Mouse (Mus musculus) liver, adult 2 months (tissue): Measurements from ENCODE around the gene Hapln1. TPM values are rescaled to one million over a fixed set of nuclear protein-coding genes. Genes with fewer than 3 reads are reported as not detected.
A peak's percentile ranks its signal among the peaks of the same experiment; 100 is the strongest.

Source experiments
- DNase-seq: peaks from one replicate; pipeline ENCODE4 v3.0.0-alpha.2; 2011; ENCODE audit warnings: low read depth, low spot score; ENCODE audit errors: extremely low read depth
- H3K27ac ChIP-seq: fragments of 200-500 bp; replicated peaks from 2 replicates; pipeline ENCODE4 v1.5.1; 2012; ENCODE audit warnings: low read depth, mild to moderate bottlenecking, control low read depth, inconsistent platforms, low read length; ENCODE audit not compliant: insufficient read depth
- H3K27me3 ChIP-seq: fragments of 200-500 bp; 2 replicates; pipeline ENCODE4 v1.6.1; 2012; ENCODE audit warnings: mild to moderate bottlenecking, moderate library complexity, low read length, inconsistent platforms; ENCODE audit not compliant: control insufficient read depth, insufficient read depth
- H3K36me3 ChIP-seq: fragments of 200-500 bp; 2 replicates; pipeline ENCODE4 v1.6.1; 2012; ENCODE audit warnings: low read length, inconsistent platforms; ENCODE audit not compliant: control insufficient read depth, insufficient read depth
- H3K4me1 ChIP-seq: fragments of 200-500 bp; 2 replicates; pipeline ENCODE4 v1.6.1; 2011; ENCODE audit warnings: low read length; ENCODE audit not compliant: control insufficient read depth, insufficient read depth
- H3K4me3 ChIP-seq: fragments of 200-500 bp; 2 replicates; pipeline ENCODE4 v1.5.1; 2011; ENCODE audit warnings: low read depth, mild to moderate bottlenecking, control low read depth, low read length, moderate library complexity; ENCODE audit not compliant: insufficient read depth
- H3K79me2 ChIP-seq: fragments of 200-500 bp; 2 replicates; pipeline ENCODE4 v1.6.1; 2012; ENCODE audit warnings: inconsistent platforms, mild to moderate bottlenecking, low read length, moderate library complexity; ENCODE audit not compliant: control insufficient read depth, insufficient read depth
- H3K9ac ChIP-seq: fragments of 200-500 bp; 2 replicates; pipeline ENCODE4 v1.6.1; 2012; ENCODE audit warnings: low read depth, mild to moderate bottlenecking, control low read depth, inconsistent platforms, low read length
- CTCF ChIP-seq: fragments of 200-500 bp; IDR thresholded peaks from 2 replicates; pipeline ENCODE4 v1.5.1; 2011; ENCODE audit warnings: low read depth, low read length, control low read depth
- POLR2A ChIP-seq: fragments of 200-500 bp; IDR thresholded peaks from 2 replicates; pipeline ENCODE4 v1.6.1; 2011; ENCODE audit warnings: low read length, control low read depth; ENCODE audit not compliant: insufficient read depth; ENCODE audit errors: extremely low read depth
- WGBS: fragments of 180-500 bp; shearing (Covaris S2); methylation state at CpG from one replicate; pipeline ENCODE4 v1.1.7; 2018; 5-methylcytosine and 5-hydroxymethylcytosine counted together
- polyA plus RNA-seq: library from polyadenylated mRNA; depleted of rRNA; stranded (reverse); fragments of >200 nt; gene quantifications from 2 replicates; pipeline ENCODE4 v1.2.3, GENCODE M21; 2012
- total RNA-seq: library from RNA; depleted of rRNA; stranded (reverse); fragments of >200 nt; gene quantifications from 2 replicates; pipeline ENCODE4 v1.2.3, GENCODE M21; 2014

The Hapln1 gene
- total and polyA plus RNA-seq, 2 experiments = 0.02 to 0.92 TPM

- 63% methylated on average over 1 of the region's 1 CpGs for WGBS
- TF ChIP-seq CTCF = no peak
- TF ChIP-seq POLR2A = no peak
- Histone ChIP-seq H3K27ac (no peak overlapping the region), H3K36me3 (no peaks in the 10 kb centered on the region), H3K27me3 (no peaks in the 10 kb centered on the region), H3K4me1 (no peaks in the 10 kb centered on the region), H3K4me3 (no peak overlapping the region), H3K9ac (no peak overlapping the region), H3K79me2 (no peaks in the 10 kb centered on the region)
- no peak for DNase-seq
Observed at GRCm38 (mm10) chr13:89528716-89529115, 10.9 kb upstream of the Hapln1 start.

- no peak for TF ChIP-seq CTCF
- Histone ChIP-seq H3K4me3 (no peak overlapping the region), H3K4me1 (no peaks in the 10 kb centered on the region), H3K27ac (no peak overlapping the region), H3K9ac (no peak overlapping the region), H3K36me3 (no peaks in the 10 kb centered on the region), H3K79me2 (no peaks in the 10 kb centered on the region), H3K27me3 (no peaks in the 10 kb centered on the region)
- 71% methylated on average over 2 of the region's 2 CpGs for WGBS
- no peak for DNase-seq
Observed at GRCm38 (mm10) chr13:89530386-89530785, 9.2 kb upstream of the Hapln1 start.

DNA sequence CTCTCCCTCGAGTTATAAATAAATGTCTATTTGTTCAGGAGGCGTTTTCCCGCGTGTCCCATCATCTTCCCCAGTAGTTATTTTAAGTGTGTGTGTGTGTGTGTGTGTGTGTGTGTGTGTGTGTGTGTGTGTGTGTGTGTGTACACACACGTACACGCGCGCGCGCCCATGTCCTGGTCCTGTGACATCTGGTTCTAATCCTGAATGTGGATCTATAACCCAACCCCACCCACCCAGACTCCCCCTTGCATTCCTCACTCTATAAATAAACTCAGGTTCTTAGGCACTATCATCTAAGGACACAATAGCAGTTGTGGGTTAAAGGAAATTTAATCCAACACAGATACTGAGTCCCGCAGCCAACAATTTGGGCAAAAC, 280 bp downstream of the Hapln1 start:
- H3K27ac ChIP-seq = no peak overlapping the region
- H3K79me2 ChIP-seq = no peaks in the 10 kb centered on the region
- H3K36me3 ChIP-seq = no peaks in the 10 kb centered on the region
- no peak overlapping the region for H3K4me3 ChIP-seq
- TF ChIP-seq CTCF = no peak
- no peak for TF ChIP-seq POLR2A
- 43% methylated on average over 11 of the region's 11 CpGs for WGBS
- no peaks in the 10 kb centered on the region for H3K4me1 ChIP-seq
- no peak overlapping the region for H3K9ac ChIP-seq
- DNase-seq = no peak
- peaks cover 3% of the 10 kb centered on the region; the same call in 1 of the 2 replicates for H3K27me3 ChIP-seq

- peaks cover 3% of the 10 kb centered on the region; the same call in 1 of the 2 replicates for H3K27me3 ChIP-seq
- no peak overlapping the region for H3K9ac ChIP-seq
- H3K79me2 ChIP-seq = no peaks in the 10 kb centered on the region
- H3K36me3 ChIP-seq = no peaks in the 10 kb centered on the region
- no peaks in the 10 kb centered on the region for H3K4me1 ChIP-seq
- no peak for TF ChIP-seq CTCF
- TF ChIP-seq POLR2A = no peak
- no peak for DNase-seq
- H3K4me3 ChIP-seq = no peak overlapping the region
- no peak overlapping the region for H3K27ac ChIP-seq
- 63% methylated on average over 11 of the region's 11 CpGs for WGBS
Observed at GRCm38 (mm10) chr13:89540301-89540982, 846 bp downstream of the Hapln1 start.

DNA sequence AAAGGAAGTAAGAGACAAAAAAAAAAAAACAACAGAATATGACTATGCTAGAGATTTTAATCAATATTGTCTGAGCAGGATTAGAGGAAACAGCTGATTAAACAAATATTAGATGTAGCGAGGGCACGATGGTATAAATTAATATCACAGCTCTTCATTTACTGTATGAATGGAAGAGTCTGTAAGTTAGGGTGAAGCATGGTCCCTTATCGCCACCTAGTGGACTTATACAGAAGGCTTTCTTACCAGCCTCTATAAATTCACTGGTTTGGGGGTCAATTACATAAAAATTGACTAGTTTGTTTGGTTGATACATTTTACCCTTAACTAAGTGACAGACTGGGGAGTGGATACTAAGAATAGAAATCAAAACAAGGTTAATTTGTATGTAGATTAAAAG, 3.4 kb downstream of the Hapln1 start:
- H3K27me3 ChIP-seq = peaks cover 3% of the 10 kb centered on the region; the same call in 1 of the 2 replicates
- H3K4me3 ChIP-seq = no peak overlapping the region
- no peak overlapping the region for H3K27ac ChIP-seq
- no peaks in the 10 kb centered on the region for H3K4me1 ChIP-seq
- H3K36me3 ChIP-seq = no peaks in the 10 kb centered on the region
- no peak overlapping the region for H3K9ac ChIP-seq
- DNase-seq = peak; percentile 60
- TF ChIP-seq CTCF (peak; percentile 57), POLR2A (no peak)
- no peaks in the 10 kb centered on the region for H3K79me2 ChIP-seq
- 4% methylated on average over 3 of the region's 3 CpGs for WGBS

DNA sequence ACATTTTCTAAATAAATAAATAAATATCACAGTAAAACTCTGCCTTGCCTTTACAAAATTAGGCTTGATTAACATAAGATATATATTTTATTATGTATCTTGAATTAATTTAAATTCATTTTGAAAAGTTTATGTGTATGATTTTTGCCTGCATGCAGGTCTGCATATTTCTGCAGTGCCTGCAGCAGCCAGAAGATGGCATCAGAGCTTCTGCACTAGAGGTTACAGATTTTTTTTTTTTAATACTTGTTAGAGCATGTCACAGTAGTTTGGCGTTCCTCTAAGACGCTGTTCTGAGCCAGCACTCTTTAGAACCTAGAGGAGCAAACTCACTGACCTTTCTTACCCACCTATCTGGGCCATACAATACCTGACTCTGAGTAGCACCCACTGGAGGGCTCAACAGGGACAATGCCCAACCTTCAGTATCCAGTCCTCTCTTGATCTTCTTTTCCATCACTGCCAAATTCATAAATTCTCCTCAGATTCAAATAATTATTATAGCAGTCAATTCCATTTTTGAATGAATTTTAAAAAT, 8.7 kb downstream of the Hapln1 start:
- TF ChIP-seq CTCF (peak; percentile 55; the same call in 1 of the 2 replicates), POLR2A (no peak)
- Histone ChIP-seq H3K4me3 (no peak overlapping the region), H3K27ac (no peak overlapping the region), H3K27me3 (no peaks in the 10 kb centered on the region), H3K36me3 (no peaks in the 10 kb centered on the region), H3K4me1 (no peaks in the 10 kb centered on the region), H3K79me2 (no peaks in the 10 kb centered on the region), H3K9ac (no peak overlapping the region)
- peak; percentile 26 for DNase-seq
- 7% methylated on average over 2 of the region's 2 CpGs for WGBS
